Mouse (Mus musculus): ENCODE measurements around the gene Hnrnph2. TPM values are rescaled to one million over a fixed set of nuclear protein-coding genes. Genes with fewer than 3 reads are reported as not detected.

The Hnrnph2 gene
- total and polyA plus RNA-seq, 3 experiments: 14.4 to 74.4 (median 63.7) TPM

DNA sequence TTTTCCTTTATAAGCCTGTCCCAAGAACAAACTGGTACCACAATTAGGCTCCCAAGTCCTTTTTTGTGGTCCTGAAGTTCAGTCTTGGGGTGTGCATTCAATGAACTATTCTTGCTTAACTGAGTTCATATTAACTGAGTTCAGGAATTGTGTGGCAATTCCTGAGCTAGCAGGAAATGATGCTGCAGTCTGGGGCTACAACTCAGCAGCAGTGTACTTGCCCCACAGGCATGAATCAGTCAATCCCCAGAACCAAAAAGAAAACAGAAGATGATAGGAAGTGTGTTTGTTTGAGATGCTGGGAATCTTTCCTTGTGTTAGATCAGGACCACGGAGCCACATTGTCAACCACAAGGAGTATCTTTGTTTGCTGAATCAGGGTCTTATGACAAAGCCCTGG, 51.1 kb downstream of the Hnrnph2 start:
- no peak overlapping the region for H3K4me3 ChIP-seq
- TF ChIP-seq POLR2A (IDR thresholded peaks at IDR 0.05; ENCODE audit: insufficient read depth, low read depth, low read length): no peak
- TF ChIP-seq CTCF (IDR thresholded peaks at IDR 0.05): no peak
- H3K4me1 ChIP-seq (ENCODE audit: control insufficient read depth, insufficient read depth, low read length): no peaks in the 10 kb centered on the region
- H3K36me3 ChIP-seq (ENCODE audit: control insufficient read depth, insufficient read depth, low read length): no peaks in the 10 kb centered on the region
- intact Hi-C loops (cut with DNase I): no loop called here
- H3K9ac ChIP-seq (ENCODE audit: low read depth, low read length): no peak overlapping the region
- WGBS: 35% methylated on average over 1 of the region's 1 CpGs
- no peaks in the 10 kb centered on the region for H3K79me2 ChIP-seq (replicated peaks; ENCODE audit: control insufficient read depth, insufficient read depth, low read length)
- DNase-seq: no peak
- H3K27me3 ChIP-seq (ENCODE audit: control insufficient read depth, insufficient read depth, low read length): no peaks in the 10 kb centered on the region
- H3K27ac ChIP-seq: no peak overlapping the region

Other genes starting within 250 kb of the Hnrnph2 start
- under 1 TPM; 0.10 to 0.36 TPM for gene Drp2, start 196.6 kb upstream of the Hnrnph2 start, total RNA-seq (2021)
- 0.27 and 0.50 TPM in 2 replicates for gene Drp2, start 196.6 kb upstream of the Hnrnph2 start, polyA plus RNA-seq (2012; rRNA removed)
- not detected for gene Taf7l, start 124.7 kb upstream of the Hnrnph2 start, total RNA-seq (2021)
- gene Taf7l, start 124.7 kb upstream of the Hnrnph2 start, polyA plus RNA-seq (2012; rRNA removed): not detected in 2 replicates
- gene Timm8a1, start 59.3 kb upstream of the Hnrnph2 start, total RNA-seq (2021): 10 to 100 TPM; 25.0 to 25.1 TPM
- gene Timm8a1, start 59.3 kb upstream of the Hnrnph2 start, polyA plus RNA-seq (2012; rRNA removed): 2.5 and 9.8 TPM in 2 replicates
- gene Btk, start 17.6 kb upstream of the Hnrnph2 start, total RNA-seq (2021): under 1 TPM; 0.94 to 0.98 TPM
- gene Btk, start 17.6 kb upstream of the Hnrnph2 start, polyA plus RNA-seq (2012; rRNA removed): 0.56 and 0.80 TPM in 2 replicates
- gene Rpl36a, start 15.5 kb upstream of the Hnrnph2 start, total RNA-seq (2021): 100 to 1,000 TPM in 1 of 2 experiments, 10 to 100 TPM in 1; 95.2 to 110 TPM
- gene Rpl36a, start 15.5 kb upstream of the Hnrnph2 start, polyA plus RNA-seq (2012; rRNA removed): 96.5 and 124 TPM in 2 replicates
- gene Gla, start 54 bp upstream of the Hnrnph2 start, total RNA-seq (2021): 1 to 10 TPM; 1.7 TPM
- gene Gla, start 54 bp upstream of the Hnrnph2 start, polyA plus RNA-seq (2012; rRNA removed): 0.84 and 1.6 TPM in 2 replicates
- gene Armcx4, start 85.3 kb downstream of the Hnrnph2 start, total RNA-seq (2021): 1 to 10 TPM; 8.1 to 9.2 TPM
- gene Armcx4, start 85.3 kb downstream of the Hnrnph2 start, polyA plus RNA-seq (2012; rRNA removed): 1.0 and 1.8 TPM in 2 replicates
- gene Armcx1, start 116.8 kb downstream of the Hnrnph2 start, total RNA-seq (2021): 1 to 10 TPM; 4.2 to 4.5 TPM
- 2.1 and 3.9 TPM in 2 replicates for gene Armcx1, start 116.8 kb downstream of the Hnrnph2 start, polyA plus RNA-seq (2012; rRNA removed)
- 1 to 10 TPM in 1 of 2 experiments, under 1 TPM in 1; 0.84 to 1.1 TPM for gene Armcx6, start 150.2 kb downstream of the Hnrnph2 start, total RNA-seq (2021)
- gene Armcx6, start 150.2 kb downstream of the Hnrnph2 start, polyA plus RNA-seq (2012; rRNA removed): 0.50 and 0.61 TPM in 2 replicates
- 10 to 100 TPM; 16.6 to 17.1 TPM for gene Armcx3, start 155.4 kb downstream of the Hnrnph2 start, total RNA-seq (2021)
- 6.8 and 11.1 TPM in 2 replicates for gene Armcx3, start 155.4 kb downstream of the Hnrnph2 start, polyA plus RNA-seq (2012; rRNA removed)
- 1 to 10 TPM; 4.9 to 7.8 TPM for gene Armcx2, start 208.0 kb downstream of the Hnrnph2 start, total RNA-seq (2021)
- gene Armcx2, start 208.0 kb downstream of the Hnrnph2 start, polyA plus RNA-seq (2012; rRNA removed): 6.6 and 7.5 TPM in 2 replicates

Data from heart, adult 2 months (tissue).